Mouse (Mus musculus) kidney, postnatal 4 days (tissue): ENCODE data around the gene Osbpl3.
A peak's percentile ranks its signal among the peaks of the same experiment; 100 is the strongest.

Source experiments
- DNase-seq, 2 experiments: peaks; one replicate each; pipeline ENCODE4 v3.0.0; 2021; ENCODE audit warnings: mixed read lengths in 2 of 2

The Osbpl3 gene

DNA sequence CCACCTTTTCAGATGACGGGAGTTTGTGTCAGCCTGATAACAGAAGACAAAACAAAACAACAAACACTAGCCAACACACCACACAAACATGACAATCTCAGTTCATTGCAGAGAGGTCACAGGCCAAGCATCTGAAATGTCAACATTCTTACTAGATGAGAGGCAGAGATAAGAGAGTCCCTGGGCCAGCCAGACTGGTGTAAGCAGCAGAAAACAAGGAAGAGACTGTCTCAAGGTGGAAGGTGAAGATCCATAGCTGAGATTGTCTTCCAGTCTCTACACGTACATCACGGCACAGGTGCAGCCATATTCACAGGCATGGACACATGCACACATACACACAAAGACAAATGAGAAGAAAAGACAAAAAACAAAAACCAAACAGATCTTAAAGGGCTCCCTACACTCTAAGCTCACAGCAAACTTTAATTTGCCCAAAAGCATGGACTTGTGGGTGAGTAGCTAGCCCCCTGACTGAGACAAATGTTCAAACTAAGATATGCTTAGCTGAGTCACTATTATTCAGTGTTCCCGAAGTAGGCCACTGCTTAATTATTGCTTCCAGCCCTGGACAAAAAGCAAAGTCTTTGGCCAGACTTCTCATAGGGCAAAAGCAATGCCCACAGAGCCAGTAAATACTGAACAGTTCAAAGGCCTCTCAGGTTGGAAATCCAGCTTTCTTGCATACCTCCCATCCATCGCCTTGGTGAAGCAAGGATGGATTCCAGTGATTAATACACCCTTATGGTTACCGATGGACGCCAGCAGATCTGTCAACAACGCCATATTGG, 87.3 kb downstream of the Osbpl3 start:
- DNase-seq, result no peak

DNA sequence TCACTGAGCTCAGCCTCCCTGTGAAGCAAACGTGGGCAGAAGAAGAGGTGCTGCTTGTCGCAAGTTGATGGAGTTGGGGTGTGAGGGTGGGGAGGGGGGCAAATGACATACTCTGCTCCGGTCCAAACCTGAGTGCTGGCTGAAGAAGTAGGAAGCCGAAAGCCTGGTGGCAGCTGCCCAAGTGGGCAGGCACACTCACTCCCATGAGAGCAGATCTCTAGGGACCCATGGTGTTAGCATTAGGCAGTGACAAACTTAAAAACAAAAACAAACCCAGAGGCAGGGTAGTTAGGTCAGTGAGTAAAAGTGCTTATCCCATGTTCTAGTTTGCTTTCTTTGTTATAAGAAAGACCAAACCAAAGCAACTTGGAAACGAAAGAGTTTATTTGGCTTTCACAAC, 88.2 kb downstream of the Osbpl3 start:
- DNase-seq, result no peak

DNA sequence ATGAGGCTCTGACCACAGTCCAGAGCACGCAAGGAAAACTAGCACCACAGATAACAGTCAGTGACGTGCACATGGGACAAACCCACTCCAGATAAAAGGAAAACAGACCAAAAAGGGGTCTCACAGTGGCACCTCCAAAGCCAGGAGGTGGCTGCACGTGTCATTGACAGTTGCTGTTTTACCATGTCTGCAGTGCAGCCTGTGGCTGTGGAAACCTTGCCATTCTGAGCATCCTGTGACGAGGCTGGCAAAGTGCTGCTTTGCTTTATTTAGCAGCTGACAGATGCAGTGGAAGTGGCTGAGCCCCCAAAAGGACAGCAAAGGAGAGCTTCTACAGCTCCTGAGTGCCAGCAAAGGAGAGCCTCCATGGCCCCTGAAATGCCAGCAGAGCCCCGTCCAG, 89.3 kb downstream of the Osbpl3 start:
- DNase-seq, result no peak

DNA sequence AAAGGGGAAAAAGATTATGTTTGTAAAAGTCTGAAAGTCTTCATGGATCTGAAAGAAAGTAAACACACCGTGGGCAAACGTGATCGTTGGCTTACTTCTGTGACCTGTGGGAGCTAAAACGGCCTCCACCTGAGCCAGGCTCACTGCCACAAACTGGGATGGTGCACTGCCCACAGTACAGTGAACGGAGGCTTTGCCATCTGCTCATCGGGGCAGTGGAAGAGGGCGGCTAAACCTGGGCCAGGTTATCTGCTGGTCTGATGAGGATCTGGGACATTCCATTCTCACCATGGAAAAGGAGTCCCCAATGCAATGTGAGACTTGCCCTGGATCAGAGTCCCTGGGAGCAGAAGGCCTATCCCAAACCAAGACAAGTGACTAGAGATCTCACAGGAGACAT, 89.7 kb downstream of the Osbpl3 start:
- no peak for DNase-seq

DNA sequence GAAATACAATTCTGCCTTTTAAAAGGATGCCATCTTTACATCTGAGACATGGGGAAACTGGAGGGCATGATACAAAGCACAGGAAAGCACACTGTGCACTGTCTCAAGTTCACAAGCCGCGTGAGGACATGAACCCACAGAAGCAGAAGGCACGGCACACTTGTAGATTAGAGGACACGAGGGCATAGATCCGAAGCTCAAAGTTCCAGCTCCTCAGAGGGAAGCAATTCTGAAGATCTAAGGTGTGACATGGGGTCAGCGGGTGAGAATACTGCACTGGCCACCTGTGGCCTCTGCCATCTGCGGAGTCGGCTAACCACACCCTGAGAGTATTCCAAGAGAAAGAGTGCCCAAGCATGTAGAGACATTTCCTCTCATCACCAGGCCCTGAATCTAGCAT, 91.6 kb downstream of the Osbpl3 start:
- no peak for DNase-seq

DNA sequence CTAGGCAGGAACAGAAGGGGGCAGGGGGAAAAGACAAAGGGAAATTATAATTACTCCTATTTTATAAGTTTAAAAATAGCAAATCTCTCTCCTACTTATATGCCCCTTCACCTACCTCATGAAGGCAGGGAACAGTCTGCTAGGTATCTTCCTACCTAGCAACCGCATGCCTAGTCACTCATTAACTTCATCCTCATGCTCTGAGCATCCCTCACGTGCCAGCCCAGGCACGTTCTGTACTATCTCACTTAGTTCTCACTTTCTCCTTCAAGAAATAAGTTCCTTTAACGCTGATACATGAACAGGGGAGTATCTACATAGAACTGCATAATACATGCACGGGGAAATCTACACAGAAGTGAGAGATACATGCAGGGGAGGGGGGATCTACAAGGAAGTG, 92.6 kb downstream of the Osbpl3 start:
- DNase-seq, result no peak

DNA sequence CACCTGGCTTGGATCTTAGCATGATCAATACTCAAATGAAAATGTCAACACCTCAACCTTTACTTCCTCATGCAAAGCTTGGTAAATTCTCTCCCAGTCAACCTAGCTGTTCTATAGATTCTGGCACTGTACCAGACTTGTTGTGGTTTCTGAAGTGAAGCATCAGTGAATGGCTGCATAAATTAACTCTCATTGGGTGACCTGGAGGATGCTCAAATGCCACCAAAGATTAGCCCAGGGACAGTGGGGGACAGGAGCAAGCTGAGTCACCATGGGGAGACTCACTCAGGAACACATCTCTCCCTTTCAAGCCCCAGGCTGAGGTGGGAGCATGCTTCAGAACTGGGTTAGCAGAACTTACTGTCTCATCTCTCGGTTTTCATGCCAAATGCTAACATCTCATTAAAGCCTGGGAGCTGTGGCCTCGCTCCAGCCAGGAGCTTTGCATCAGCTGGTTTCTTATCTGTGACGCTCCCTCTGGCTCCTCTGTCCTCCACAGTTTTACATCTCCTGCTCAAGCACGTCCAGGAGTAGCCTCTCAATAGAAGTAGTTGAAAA, 93.2 kb downstream of the Osbpl3 start:
- no peak for DNase-seq

DNA sequence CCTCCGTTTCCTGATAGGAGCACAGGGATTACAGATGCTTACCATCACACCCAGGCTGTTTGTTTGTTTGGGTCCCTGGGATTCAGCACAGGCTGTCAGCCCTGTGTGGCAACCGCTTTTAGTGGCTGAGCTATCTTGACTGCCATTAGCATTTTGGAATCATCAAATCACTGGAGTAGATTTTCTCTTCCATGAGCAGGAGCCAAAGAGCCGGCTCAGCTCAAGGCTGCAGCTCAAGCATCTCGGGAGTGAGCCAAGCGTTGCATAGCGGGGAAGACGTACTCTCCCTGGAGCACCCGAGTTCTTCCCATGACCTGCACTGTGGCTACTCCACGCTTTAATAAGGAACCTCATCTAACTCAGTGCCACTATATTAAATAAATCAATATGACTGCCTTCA, 93.8 kb downstream of the Osbpl3 start:
- no peak for DNase-seq

DNA sequence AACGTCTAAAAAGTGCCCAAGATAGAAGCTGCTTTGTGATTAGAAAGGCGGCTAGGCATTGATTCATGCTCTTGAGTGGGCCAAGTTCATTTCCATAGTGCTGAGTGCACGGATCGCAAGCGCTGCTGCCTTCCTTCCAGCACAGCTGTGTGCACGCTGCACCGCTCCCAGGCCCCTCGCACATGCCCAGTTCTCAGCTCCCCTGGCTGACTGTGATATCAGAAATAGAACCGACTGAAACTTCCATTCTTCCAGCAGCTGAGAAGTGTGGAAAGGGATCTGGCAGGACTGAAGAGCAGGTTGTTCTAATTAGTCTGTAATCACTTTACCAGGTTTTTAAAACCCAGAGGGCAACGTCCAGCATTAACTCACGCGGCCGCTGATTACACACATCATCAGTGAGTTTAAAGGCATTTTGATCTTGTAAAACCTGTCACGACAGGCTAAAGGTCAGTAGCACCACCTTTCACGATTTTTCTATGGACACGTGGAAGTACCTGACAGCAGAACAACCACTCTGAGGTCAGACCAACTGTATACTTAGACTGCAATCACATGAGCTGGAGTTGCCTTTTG, 97.8 kb downstream of the Osbpl3 start:
- DNase-seq, result peak; percentile 45 to 57

DNA sequence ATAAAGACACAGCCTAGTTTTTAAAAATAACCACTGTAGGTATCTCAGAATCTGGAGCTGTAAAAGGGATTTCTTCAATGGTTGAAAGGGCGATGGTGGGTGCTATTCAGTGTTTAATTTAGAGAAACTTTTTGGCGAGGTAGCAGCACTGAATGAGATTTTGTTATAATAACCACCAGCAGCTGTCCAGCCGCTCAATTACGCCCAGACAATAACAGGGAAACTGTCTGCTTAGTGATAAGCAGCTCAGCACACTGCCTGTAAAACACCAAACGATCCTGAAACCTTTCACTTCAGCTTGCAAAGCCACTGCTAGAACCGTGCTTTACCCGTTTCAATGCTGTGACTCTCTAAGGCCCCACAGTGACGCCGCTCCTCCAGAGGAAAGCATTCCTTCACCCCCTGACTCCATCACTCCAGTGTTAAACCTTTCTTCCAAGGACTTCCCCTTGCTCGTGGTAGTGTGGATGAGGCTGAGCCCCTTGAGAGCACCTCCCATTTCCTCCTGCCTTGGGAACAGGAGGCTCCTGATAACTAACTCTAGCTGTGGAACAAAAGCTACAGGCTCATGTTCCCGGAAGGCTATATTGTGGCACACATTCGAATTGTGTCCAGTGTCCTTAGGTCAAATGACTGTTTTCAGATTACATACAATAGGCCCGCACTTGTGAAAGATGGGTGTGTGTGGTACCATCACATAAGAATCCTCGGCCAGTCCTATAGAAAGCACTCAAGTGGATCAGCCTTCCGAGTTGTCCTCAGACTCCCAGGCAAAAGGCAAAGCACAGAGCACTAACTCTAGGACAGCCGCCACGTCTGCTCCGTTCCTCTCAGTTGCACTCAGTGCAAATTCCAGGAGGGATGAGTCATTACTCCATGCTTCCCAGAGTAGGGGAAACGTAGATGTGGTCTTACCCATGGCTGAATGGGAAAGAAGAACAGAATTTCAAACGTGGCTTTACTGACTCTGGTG, 101.0 kb downstream of the Osbpl3 start:
- DNase-seq, result peak; percentile 22 to 52

DNA sequence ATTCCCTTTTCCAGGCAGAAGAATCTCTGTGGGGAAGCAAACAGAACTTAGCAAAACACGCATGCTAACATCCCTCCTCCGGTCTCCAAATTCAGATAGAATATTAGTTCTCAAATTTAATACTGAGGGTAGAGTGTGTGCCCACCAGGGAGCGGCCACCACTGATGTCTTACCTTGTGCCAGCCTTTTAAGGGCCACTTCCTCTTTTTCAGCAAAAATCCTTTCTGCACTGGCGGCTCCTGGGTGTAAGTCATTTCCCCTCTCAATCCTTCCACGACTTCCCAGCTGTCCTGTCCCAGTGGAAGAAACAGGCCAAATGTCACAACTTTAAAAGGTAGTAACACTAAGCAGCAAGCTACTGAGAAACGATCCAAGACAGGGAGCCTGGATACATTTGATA, 103.2 kb downstream of the Osbpl3 start:
- no peak for DNase-seq

DNA sequence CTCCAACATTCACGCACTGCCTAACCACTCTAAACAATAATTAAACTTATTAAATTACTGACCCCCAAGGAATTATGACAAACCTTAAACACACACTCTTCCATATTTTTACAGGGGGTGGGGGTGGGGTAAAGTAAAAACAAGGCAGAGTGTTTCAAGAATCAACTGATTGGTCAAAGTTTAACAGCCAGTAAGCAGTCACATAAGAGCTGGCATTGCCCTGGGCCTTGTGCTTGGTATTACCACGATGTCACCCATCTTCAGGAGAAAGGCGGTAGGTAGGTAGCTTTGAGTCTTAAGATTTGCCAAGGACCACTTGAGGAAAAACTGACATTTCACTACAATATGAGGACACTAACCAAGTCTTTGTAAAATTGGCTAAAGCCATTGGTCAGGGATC, 105.1 kb downstream of the Osbpl3 start:
- DNase-seq, result no peak

DNA sequence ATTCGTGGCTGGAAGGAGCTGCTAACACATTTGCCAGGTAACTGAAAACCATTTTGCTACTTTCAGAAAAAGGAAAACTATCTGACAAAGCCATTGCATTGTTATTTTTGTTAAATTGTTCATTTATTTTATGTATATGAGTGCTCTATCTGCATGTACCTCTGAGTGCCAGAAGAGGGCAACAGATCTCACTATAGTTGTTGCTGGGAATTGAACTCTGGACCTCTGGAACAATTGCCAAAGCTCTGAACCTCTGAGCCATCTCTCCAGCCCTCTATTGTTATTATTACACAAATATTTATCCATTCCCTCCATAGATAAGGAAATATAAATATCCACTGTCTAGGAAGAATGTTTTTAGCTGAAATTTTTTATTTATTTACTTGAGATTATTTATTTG, 107.4 kb downstream of the Osbpl3 start:
- no peak for DNase-seq

DNA sequence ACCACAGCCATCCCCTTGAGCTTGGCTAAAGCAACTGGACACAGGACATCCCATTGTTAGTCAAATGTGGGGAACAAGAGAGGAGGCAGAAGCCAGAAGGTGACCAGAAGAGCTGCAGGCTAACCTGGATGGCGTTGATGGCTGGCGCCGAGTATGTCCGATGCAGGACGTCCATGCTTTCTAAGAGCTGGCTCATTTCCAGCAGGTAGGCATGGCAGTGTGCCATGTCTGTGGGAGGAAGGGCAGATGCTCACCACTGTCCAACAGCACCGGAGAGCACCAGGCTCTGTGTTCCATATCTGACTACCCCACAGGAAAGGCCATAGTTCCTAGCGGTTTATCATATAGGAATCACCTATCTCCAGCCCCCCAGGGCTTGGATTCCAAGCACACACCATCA, 109.8 kb downstream of the Osbpl3 start:
- peak in 1 of 2 experiments; percentile 21 for DNase-seq

DNA sequence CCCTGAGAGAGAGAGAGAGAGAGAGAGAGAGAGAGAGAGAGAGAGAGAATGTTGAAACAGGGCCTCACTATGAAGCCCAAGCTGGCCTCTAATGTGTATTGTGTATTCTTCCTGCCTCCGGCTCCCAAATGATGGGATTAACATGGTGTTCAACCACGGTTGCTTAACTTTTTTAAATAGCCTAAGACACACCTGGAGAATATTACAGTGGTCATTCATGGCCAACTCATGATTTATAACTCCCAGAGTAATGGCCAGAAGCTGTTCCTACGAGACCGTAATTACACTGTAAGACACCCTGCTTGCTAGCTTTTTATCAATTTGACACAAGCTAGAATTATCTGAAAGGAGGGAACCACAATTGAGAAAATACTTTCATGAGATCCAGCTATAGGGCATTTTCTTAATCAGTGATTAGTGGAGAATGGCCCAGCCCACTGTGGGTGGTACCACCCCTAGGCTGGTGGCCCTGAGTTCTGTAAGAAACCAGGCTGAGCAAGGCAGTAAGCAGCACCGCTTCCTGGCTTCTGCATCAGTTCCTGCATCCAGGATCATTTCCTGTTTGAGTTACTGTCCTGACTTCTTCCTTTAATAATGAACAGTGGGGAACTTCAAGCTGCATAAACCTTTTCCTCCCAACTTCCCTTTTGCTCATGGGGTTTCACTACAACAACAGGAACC, 115.6 kb downstream of the Osbpl3 start:
- no peak for DNase-seq

DNA sequence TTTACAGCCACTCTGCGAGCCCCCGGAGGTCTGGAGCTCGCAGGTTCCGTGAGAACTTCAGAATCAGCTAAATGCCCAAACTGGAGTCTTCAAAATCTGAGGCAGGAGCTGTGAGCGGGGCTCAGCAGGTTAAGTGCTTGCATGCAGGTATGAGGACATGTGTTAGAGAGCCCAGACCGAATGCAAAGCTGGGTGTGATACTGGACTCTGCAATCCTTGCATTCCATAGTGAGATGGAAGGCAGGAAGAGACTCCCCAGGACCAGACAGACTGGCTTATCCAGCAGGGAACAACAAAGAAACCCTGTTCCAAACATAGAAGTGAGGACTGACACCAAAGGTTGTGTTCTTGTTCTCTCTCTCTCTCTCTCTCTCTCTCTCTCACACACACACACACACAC, 118.6 kb downstream of the Osbpl3 start:
- DNase-seq, result peak in 1 of 2 experiments; percentile 22

DNA sequence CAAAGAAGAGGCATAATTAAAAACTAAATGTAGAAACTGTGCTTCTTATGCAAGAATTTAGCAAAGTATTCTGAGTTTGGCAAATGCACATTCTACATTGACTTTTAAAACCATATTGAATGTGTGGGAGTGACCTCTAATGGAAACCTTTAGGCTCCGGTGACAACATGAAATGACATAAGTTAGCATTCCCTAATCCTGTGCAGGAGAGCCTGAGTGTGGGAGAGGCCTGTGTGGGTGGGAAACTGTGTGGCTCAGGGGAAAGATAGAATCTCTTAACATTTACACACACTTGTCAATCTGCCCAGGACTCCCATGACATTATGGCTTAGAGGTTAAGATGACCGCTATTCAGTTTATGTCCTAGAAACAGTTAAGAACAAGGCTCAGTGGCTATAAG, 119.6 kb downstream of the Osbpl3 start:
- DNase-seq, result no peak

DNA sequence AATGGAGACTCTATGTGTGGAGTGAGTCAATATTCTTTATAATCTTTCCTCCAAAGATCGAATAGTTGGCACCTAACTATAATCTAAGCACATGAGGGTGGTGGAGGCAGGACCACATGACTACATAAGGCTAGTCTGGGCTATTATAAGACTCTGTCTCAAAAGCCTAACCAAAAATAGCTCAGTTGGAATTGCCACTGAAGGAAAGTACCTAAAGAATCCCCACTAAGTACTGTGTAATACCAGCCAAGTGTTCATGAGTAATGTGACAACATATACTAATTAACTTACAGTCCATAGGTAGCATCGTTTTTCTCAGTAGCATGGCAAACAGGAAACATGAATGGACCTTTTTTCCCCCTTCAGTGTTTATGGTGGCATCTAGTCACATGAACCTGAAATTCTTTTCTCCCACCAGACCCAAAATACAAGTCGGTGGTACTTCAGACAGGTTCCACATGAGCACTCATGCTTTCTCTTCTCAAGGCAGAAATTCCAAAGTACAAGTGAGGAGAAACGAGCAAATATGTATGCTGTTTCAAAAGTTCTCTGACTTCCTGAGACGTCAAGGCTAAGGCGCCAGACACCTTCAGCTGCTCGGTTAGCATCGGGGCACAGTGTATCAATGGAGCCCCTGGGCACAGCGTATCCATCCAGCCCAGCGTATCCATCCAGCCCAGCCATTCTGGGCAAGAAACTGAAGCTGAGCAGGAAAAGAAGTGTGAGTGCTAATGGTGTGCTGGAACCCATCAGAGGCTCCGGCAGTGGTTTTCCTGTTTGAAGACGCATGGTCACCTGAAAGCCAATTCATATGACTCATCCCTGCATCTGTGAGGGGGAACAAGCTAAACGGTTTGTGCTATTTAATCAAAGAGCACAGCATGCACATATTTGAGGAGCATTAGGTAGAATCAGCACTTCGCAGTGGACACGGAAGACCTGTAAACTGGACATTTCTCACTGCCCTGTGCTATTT, 120.9 kb downstream of the Osbpl3 start:
- no peak for DNase-seq

DNA sequence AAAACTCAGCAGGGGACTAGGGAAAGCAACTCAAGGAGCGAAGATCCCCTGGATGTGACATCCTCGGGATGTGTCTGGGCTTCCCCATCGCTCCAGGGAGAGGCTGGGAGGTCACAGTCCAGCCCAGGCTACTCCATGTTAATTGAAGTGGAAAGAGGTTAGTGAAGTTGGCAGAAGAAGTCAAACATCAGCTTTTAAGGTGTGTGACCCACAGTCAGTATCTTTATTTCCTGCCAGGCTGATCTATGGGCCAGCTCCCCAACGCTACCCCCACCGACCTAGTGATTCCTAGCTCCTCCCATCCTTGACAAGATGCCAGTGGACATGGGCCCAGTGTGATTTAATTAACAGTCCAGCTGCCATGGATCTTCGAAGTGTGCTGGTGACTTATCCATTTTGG, 122.7 kb downstream of the Osbpl3 start:
- peak; percentile 49 to 65 for DNase-seq

DNA sequence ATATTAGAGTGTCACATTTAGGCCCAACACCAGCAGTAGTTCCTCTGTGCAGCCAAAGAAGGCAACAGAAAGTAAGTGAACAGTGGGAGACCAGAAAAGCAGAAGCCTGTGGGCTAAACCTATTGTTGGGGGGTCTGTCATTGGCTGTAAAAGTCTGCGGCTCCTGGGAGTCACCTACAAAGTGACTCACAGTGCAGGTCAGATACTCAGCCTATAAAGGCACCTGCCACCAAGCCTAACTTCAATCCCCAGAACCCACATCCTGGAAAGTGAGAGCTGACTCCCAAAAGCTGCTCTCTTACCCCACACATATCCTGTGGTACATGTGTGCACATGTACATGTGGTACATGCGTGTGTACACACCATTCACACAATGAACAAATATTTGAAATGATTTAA, 124.5 kb downstream of the Osbpl3 start:
- no peak for DNase-seq

DNA sequence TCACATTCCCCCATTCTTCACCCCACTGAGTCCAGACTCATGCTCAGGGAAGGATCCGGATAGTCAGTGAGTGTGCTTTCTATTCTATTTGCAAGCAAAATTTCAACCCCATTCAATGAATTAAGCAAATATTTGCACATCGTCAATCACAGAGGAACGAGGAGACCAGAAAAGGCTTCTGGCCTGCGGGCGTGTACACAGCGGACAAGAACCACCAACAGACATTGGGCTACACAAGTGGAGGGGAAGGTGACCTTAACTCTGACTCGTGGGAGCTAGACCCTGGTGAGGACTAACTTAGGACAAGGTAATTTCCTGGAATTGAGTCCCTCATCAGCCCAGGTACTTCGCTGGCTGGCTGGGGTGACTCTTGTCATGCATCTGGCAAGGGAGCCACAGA, 126.6 kb downstream of the Osbpl3 start:
- DNase-seq, result no peak
